In the genomic region with DNA sequence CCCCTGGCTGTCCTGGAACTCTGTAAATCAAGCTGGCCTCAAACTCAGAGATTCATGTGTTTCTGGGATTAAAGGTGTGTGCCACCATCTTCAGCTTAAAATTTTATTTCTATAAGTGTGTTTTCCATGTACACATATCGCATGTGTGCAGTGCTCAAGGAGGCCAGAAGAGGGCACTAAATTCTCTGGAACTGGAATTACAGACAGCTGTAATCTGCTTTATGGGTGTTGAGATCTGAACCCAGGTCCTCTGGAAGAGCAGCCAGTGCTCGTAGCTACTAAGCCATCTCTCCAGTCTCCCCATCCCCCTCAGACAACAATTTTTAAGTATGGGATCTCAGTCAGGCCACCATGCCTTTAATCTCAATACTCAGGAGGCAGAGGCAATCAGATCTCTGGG, we compare ENCODE assay signal across 10 mouse cellular contexts. TPM values are rescaled to one million over a fixed set of nuclear protein-coding genes. Genes with fewer than 3 reads are reported as not detected.
DNase-seq lines count a peak whose midpoint lies in the region; ATAC-seq and TF ChIP-seq lines count a peak whose summit lies in the region.
"Had no signal": no experiment of that assay in that cellular context is flagged by ENCODE, and none has a peak within 500 bp of the region (broad histone marks: within the 10 kb centered on the region; RNA-seq: fewer than 3 reads in every experiment).

No protein-coding gene starts in this region.

- H3K27ac ChIP-seq in heart, embryonic 11.5 days (ENCODE audit: low read depth, low read length), result no peak overlapping the region
- H3K27ac ChIP-seq in heart, embryonic 12.5 days (ENCODE audit: poor library complexity, severe bottlenecking), result no peak overlapping the region
- H3K27ac ChIP-seq: heart, embryonic 13.5 days; liver, embryonic 15.5 days had no signal

- peak; percentile 31; the same call in 1 of the 2 replicates for TF ChIP-seq CTCF in brain, embryonic 14.5 days (IDR thresholded peaks at IDR 0.05; ENCODE audit: borderline replicate concordance, extremely low read depth, insufficient read depth, insufficient read length)

- no peak for ATAC-seq in heart, embryonic 11.5 days (replicated peaks; ENCODE audit: insufficient number of reproducible peaks, low FRiP score, low TSS enrichment)
- no peak for ATAC-seq in heart, embryonic 12.5 days (ENCODE audit: insufficient number of reproducible peaks, low FRiP score)

- H3K36me3 ChIP-seq in heart, embryonic 11.5 days (ENCODE audit: control insufficient read depth, insufficient read depth, low read length), result no peaks in the 10 kb centered on the region
- no peaks in the 10 kb centered on the region for H3K36me3 ChIP-seq in heart, embryonic 12.5 days
- H3K36me3 ChIP-seq: heart, embryonic 13.5 days; liver, embryonic 15.5 days had no signal

- H3K9ac ChIP-seq in heart, embryonic 11.5 days (ENCODE audit: low read depth, low read length), result no peak overlapping the region
- H3K9ac ChIP-seq in heart, embryonic 12.5 days, result no peak overlapping the region
- H3K9ac ChIP-seq: heart, embryonic 13.5 days; liver, embryonic 15.5 days had no signal

- peak; percentile 34 for DNase-seq in heart, postnatal 4 days
- DNase-seq in CD4-positive helper T cell, adult 2 months (ENCODE audit: low read depth, low spot score), result peak; percentile 73
- DNase-seq in brain, embryonic 14.5 days (ENCODE audit: low read depth), result no peak
- peak; percentile 15 for DNase-seq in mesoderm, embryonic 11.5 days (ENCODE audit: low read depth, low spot score)
- no peak for DNase-seq in layer of hippocampus, adult 9-11 months
- DNase-seq in right cerebral cortex, adult 2 months (ENCODE audit: low spot score in 2 of 2), result no peak

- H3K4me1 ChIP-seq in heart, embryonic 11.5 days (ENCODE audit: control insufficient read depth, insufficient read depth, low read length), result no peaks in the 10 kb centered on the region
- H3K4me1 ChIP-seq in heart, embryonic 12.5 days (replicated peaks), result peaks cover 6% of the 10 kb centered on the region; the same call in 1 of the 2 replicates
- H3K4me1 ChIP-seq: heart, embryonic 13.5 days had no signal

- WGBS in heart, embryonic 11.5 days (ENCODE audit: insufficient replicate concordance), result 85% methylated on average over 2 of the region's 2 CpGs
- WGBS in heart, embryonic 12.5 days, result 88% methylated on average over 2 of the region's 2 CpGs

- no peaks in the 10 kb centered on the region for H3K9me3 ChIP-seq in heart, embryonic 11.5 days (replicated peaks; ENCODE audit: control insufficient read depth, low read length)
- H3K9me3 ChIP-seq in heart, embryonic 12.5 days (replicated peaks), result no peaks in the 10 kb centered on the region
- H3K9me3 ChIP-seq: heart, embryonic 13.5 days; liver, embryonic 15.5 days had no signal

- no peak overlapping the region for H3K4me3 ChIP-seq in heart, embryonic 11.5 days (ENCODE audit: low read depth, low read length)
- H3K4me3 ChIP-seq in heart, embryonic 12.5 days, result no peak overlapping the region
- H3K4me3 ChIP-seq: heart, embryonic 13.5 days; liver, embryonic 15.5 days had no signal

- H3K27me3 ChIP-seq in heart, embryonic 11.5 days (ENCODE audit: control insufficient read depth, insufficient read depth, low read length), result no peaks in the 10 kb centered on the region
- no peaks in the 10 kb centered on the region for H3K27me3 ChIP-seq in heart, embryonic 12.5 days (replicated peaks)
- H3K27me3 ChIP-seq: heart, embryonic 13.5 days had no signal

- TF ChIP-seq POLR2A in brain, embryonic 14.5 days (IDR thresholded peaks at IDR 0.05; ENCODE audit: borderline replicate concordance, extremely low read depth, insufficient read depth, insufficient read length, poor library complexity, severe bottlenecking), result no peak

- H3K4me2 ChIP-seq in heart, embryonic 11.5 days, result no peak overlapping the region
- no peak overlapping the region for H3K4me2 ChIP-seq in heart, embryonic 12.5 days
- H3K4me2 ChIP-seq: heart, embryonic 13.5 days; liver, embryonic 15.5 days had no signal

RNA-seq across cellular contexts. Expression of gene Hdac1, which starts 6.8 kb away (rescaled TPM):
- 10 to 100 TPM; 45.0 to 46.4 TPM for total RNA-seq in heart, postnatal 4 days (2021)
- polyA plus RNA-seq in heart, embryonic 11.5 days (2014; fragmentation: Nextera tagmentation; extraction: Ambion mirVana), result 154 and 175 TPM in 2 replicates
- polyA plus RNA-seq in brain, embryonic 14.5 days (2012; rRNA removed), result 110 and 142 TPM in 2 replicates
- 140 and 146 TPM in 2 replicates for polyA plus RNA-seq in heart, embryonic 12.5 days (2016; fragmentation: Nextera tagmentation; extraction: Ambion mirVana)

RNA-seq across cellular contexts. Expression of gene Lck, which starts 24.1 kb away (rescaled TPM):
- total RNA-seq in heart, postnatal 4 days (2021), result under 1 TPM; 0.86 to 0.91 TPM
- polyA plus RNA-seq in heart, embryonic 11.5 days (2014; fragmentation: Nextera tagmentation; extraction: Ambion mirVana), result 3.6 and 4.6 TPM in 2 replicates
- polyA plus RNA-seq in brain, embryonic 14.5 days (2012; rRNA removed), result 9.0 and 9.9 TPM in 2 replicates
- 3.5 and 4.1 TPM in 2 replicates for polyA plus RNA-seq in heart, embryonic 12.5 days (2016; fragmentation: Nextera tagmentation; extraction: Ambion mirVana)

RNA-seq across cellular contexts. Expression of gene Fam167b, which starts 29.0 kb away (rescaled TPM):
- total RNA-seq in heart, postnatal 4 days (2021), result 1 to 10 TPM; 1.5 TPM
- 3.6 TPM in 2 replicates for polyA plus RNA-seq in heart, embryonic 11.5 days (2014; fragmentation: Nextera tagmentation; extraction: Ambion mirVana)
- 0.63 and 0.82 TPM in 2 replicates for polyA plus RNA-seq in brain, embryonic 14.5 days (2012; rRNA removed)
- polyA plus RNA-seq in heart, embryonic 12.5 days (2016; fragmentation: Nextera tagmentation; extraction: Ambion mirVana), result 4.3 and 4.7 TPM in 2 replicates

RNA-seq across cellular contexts. Expression of gene Marcksl1, which starts 35.9 kb away (rescaled TPM):
- 10 to 100 TPM; 96.6 to 97.7 TPM for total RNA-seq in heart, postnatal 4 days (2021)
- 506 and 517 TPM in 2 replicates for polyA plus RNA-seq in heart, embryonic 11.5 days (2014; fragmentation: Nextera tagmentation; extraction: Ambion mirVana)
- 1,642 and 1,750 TPM in 2 replicates for polyA plus RNA-seq in brain, embryonic 14.5 days (2012; rRNA removed)
- 515 and 518 TPM in 2 replicates for polyA plus RNA-seq in heart, embryonic 12.5 days (2016; fragmentation: Nextera tagmentation; extraction: Ambion mirVana)

RNA-seq across cellular contexts. Expression of gene Eif3i, which starts 51.1 kb away (rescaled TPM):
- total RNA-seq in heart, postnatal 4 days (2021), result 100 to 1,000 TPM; 146 to 160 TPM
- polyA plus RNA-seq in heart, embryonic 11.5 days (2014; fragmentation: Nextera tagmentation; extraction: Ambion mirVana), result 194 and 200 TPM in 2 replicates
- 297 and 390 TPM in 2 replicates for polyA plus RNA-seq in brain, embryonic 14.5 days (2012; rRNA removed)
- polyA plus RNA-seq in heart, embryonic 12.5 days (2016; fragmentation: Nextera tagmentation; extraction: Ambion mirVana), result 155 and 156 TPM in 2 replicates

Comparison
In these comparisons a context has a peak if more than half of its experiments do, and no peak if none do; other contexts are left out.
1. DNase-seq: peak in heart, postnatal 4 days (single experiment), CD4-positive helper T cell, adult 2 months (single experiment) and mesoderm, embryonic 11.5 days (single experiment); none in brain, embryonic 14.5 days (single experiment), layer of hippocampus, adult 9-11 months (single experiment) and right cerebral cortex, adult 2 months (0 of 2).